Mouse (Mus musculus) spleen, postnatal 10 days (tissue): Measurements from ENCODE around the gene Itpr1.

ENCODE experiments used
- DNase-seq, 2 experiments: peaks; one replicate each; pipeline ENCODE4 v3.0.0; 2021 to 2022; ENCODE audit warnings: low spot score in 2 of 2

The Itpr1 gene

GRCm38 (mm10) chr6:108212881-108213295 is at the start of gene Itpr1:
TSS of gene Itpr1 (plus strand) at chr6:108213096.
- peak; percentile 87 to 95 for DNase-seq

GRCm38 (mm10) chr6:108164935-108165334 is 48.0 kb upstream of the Itpr1 start:
- no peak for DNase-seq

GRCm38 (mm10) chr6:108165598-108165997 is 47.3 kb upstream of the Itpr1 start:
- DNase-seq = no peak

GRCm38 (mm10) chr6:108167946-108168680 is 44.8 kb upstream of the Itpr1 start:
- DNase-seq = no peak

- no peak for DNase-seq
These were observed 44.2 kb upstream of the Itpr1 start for GRCm38 (mm10) chr6:108168723-108169122.

- no peak for DNase-seq
These were observed 43.4 kb upstream of the Itpr1 start for GRCm38 (mm10) chr6:108169466-108169865.

- DNase-seq = no peak
These were observed 40.7 kb upstream of the Itpr1 start for GRCm38 (mm10) chr6:108172219-108172618.

GRCm38 (mm10) chr6:108174181-108174580 is 38.7 kb upstream of the Itpr1 start:
- no peak for DNase-seq

GRCm38 (mm10) chr6:108179087-108179486 is 33.8 kb upstream of the Itpr1 start:
- DNase-seq = no peak

GRCm38 (mm10) chr6:108184847-108185684 is 27.8 kb upstream of the Itpr1 start, which contains the start of gene Sumf1:
TSS of gene Sumf1 (minus strand) at chr6:108185582.
- peak; percentile 86 to 94 for DNase-seq

GRCm38 (mm10) chr6:108185685-108186009 is 27.2 kb upstream of the Itpr1 start:
- DNase-seq = no peak

GRCm38 (mm10) chr6:108190690-108191089 is 22.2 kb upstream of the Itpr1 start:
- DNase-seq = no peak

- DNase-seq = peak in 1 of 2 experiments; percentile 61
These were observed 20.3 kb upstream of the Itpr1 start for GRCm38 (mm10) chr6:108192632-108193031.

GRCm38 (mm10) chr6:108196665-108197064 is 16.2 kb upstream of the Itpr1 start:
- DNase-seq = no peak

GRCm38 (mm10) chr6:108197117-108197516 is 15.8 kb upstream of the Itpr1 start:
- DNase-seq = peak in 1 of 2 experiments; percentile 32

GRCm38 (mm10) chr6:108198286-108198685 is 14.6 kb upstream of the Itpr1 start:
- DNase-seq = no peak

- no peak for DNase-seq
These were observed 8.6 kb upstream of the Itpr1 start for GRCm38 (mm10) chr6:108204322-108204721.

GRCm38 (mm10) chr6:108206145-108206544 is 6.8 kb upstream of the Itpr1 start:
- no peak for DNase-seq

- DNase-seq = no peak
These were observed 5.9 kb upstream of the Itpr1 start for GRCm38 (mm10) chr6:108206914-108207566.

GRCm38 (mm10) chr6:108211896-108212880 is 708 bp upstream of the Itpr1 start:
- peak; percentile 25 to 45 for DNase-seq
